8 mouse cellular contexts compared by ENCODE assay signal in genomic region chr8:107292119-107292927, GRCm38 (mm10). TPM values are rescaled to one million over a fixed set of nuclear protein-coding genes. Genes with fewer than 3 reads are reported as not detected.
DNase-seq lines count a peak whose midpoint lies in the region; ATAC-seq and TF ChIP-seq lines count a peak whose summit lies in the region.

No protein-coding gene starts in this region.

- H3K4me1 ChIP-seq in heart, embryonic 14.5 days (ENCODE audit: control insufficient read depth in 2 of 2, insufficient read depth in 2 of 2, low read length in 2 of 2) = peaks cover 0 to 15% of the 10 kb centered on the region in 2 experiments; a peak in 2 of 4 replicates
- peaks cover 0 to 1% of the 10 kb centered on the region in 2 experiments; a peak in 1 of 4 replicates for H3K4me1 ChIP-seq in ES-E14 (ENCODE audit: control insufficient read depth in 2 of 2, insufficient read depth in 2 of 2, low read length in 2 of 2, poor library complexity in 1 of 2)
- H3K4me1 ChIP-seq in erythroblast, embryonic 14.5 days (ENCODE audit: control insufficient read depth) = peaks cover 26% of the 10 kb centered on the region
- peaks cover 8% of the 10 kb centered on the region; the same call in 1 of the 2 replicates for H3K4me1 ChIP-seq in liver, embryonic 11.5 days (replicated peaks; ENCODE audit: control insufficient read depth, insufficient read depth, low read length)
- H3K4me1 ChIP-seq in stomach, embryonic 14.5 days (ENCODE audit: control insufficient read depth, insufficient read depth, low read length) = peaks cover 6% of the 10 kb centered on the region; the same call in 1 of the 2 replicates

- 0 out of 2 replicates have a peak, but pooled peaks cover 3% of the 10 kb centered on the region for H3K36me3 ChIP-seq in heart, embryonic 14.5 days (ENCODE audit: control insufficient read depth, insufficient read depth, low read length)
- H3K36me3 ChIP-seq in ES-E14 (ENCODE audit: control insufficient read depth, insufficient read depth, low read length, poor library complexity, severe bottlenecking) = no peaks in the 10 kb centered on the region; the same call in 1 of the 2 replicates
- H3K36me3 ChIP-seq in erythroblast, embryonic 14.5 days (ENCODE audit: control insufficient read depth) = no peaks in the 10 kb centered on the region
- H3K36me3 ChIP-seq in liver, embryonic 11.5 days (ENCODE audit: control insufficient read depth, insufficient read depth, low read length) = no peaks in the 10 kb centered on the region
- H3K36me3 ChIP-seq in stomach, embryonic 14.5 days (ENCODE audit: control insufficient read depth, insufficient read depth, low read length) = no peaks in the 10 kb centered on the region; the same call in 1 of the 2 replicates

- H3K9ac ChIP-seq in heart, embryonic 14.5 days (ENCODE audit: low read length) = peak overlapping the region; percentile 75
- peak overlapping the region; percentile 71 for H3K9ac ChIP-seq in ES-E14 (ENCODE audit: insufficient read depth, low read depth, low read length, poor library complexity, severe bottlenecking)
- H3K9ac ChIP-seq in liver, embryonic 11.5 days (ENCODE audit: low read depth, low read length) = peak overlapping the region; percentile 91
- H3K9ac ChIP-seq in stomach, embryonic 14.5 days (replicated peaks; ENCODE audit: low read depth, low read length) = peak overlapping the region; percentile 40; the same call in 1 of the 2 replicates

- no peak for DNase-seq in heart, postnatal 4 days
- DNase-seq in ES-E14 (ENCODE audit: low read depth, low spot score) = no peak
- no peak for DNase-seq in liver, embryonic 11.5 days (ENCODE audit: low spot score)
- no peak for DNase-seq in cerebellum, postnatal 36 days
- DNase-seq in layer of hippocampus, postnatal 36 days = no peak

- ATAC-seq in heart, embryonic 14.5 days (ENCODE audit: insufficient number of reproducible peaks, insufficient read depth, low FRiP score, low read depth) = no peak
- no peak for ATAC-seq in liver, embryonic 11.5 days (replicated peaks; ENCODE audit: low FRiP score)
- 0 out of 2 replicates have a peak, but pooled peaks have one; percentile 4 for ATAC-seq in stomach, embryonic 14.5 days (ENCODE audit: insufficient number of reproducible peaks, insufficient read depth, low FRiP score, low read depth)

- H3K4me3 ChIP-seq in heart, embryonic 14.5 days (ENCODE audit: control insufficient read depth in 1 of 2, insufficient read depth in 1 of 2, low read depth in 1 of 2, low read length in 2 of 2) = peak overlapping the region; percentile 47 to 97
- H3K4me3 ChIP-seq in ES-E14 (ENCODE audit: insufficient read depth in 1 of 2, low read depth in 1 of 2, low read length in 2 of 2, poor library complexity in 1 of 2, severe bottlenecking in 1 of 2) = peak overlapping the region; percentile 62 to 82
- H3K4me3 ChIP-seq in erythroblast, embryonic 14.5 days (replicated peaks) = peak overlapping the region; percentile 94
- peak overlapping the region; percentile 87 for H3K4me3 ChIP-seq in liver, embryonic 11.5 days (ENCODE audit: low read depth, low read length)
- H3K4me3 ChIP-seq in stomach, embryonic 14.5 days (ENCODE audit: low read depth, low read length) = peak overlapping the region; percentile 91

- 59% methylated on average over 18 of the region's 18 CpGs for WGBS in heart, embryonic 14.5 days
- 66% methylated on average over 18 of the region's 18 CpGs for WGBS in liver, embryonic 11.5 days
- 55% methylated on average over 18 of the region's 18 CpGs for WGBS in stomach, embryonic 14.5 days

- no peaks in the 10 kb centered on the region for H3K9me3 ChIP-seq in heart, embryonic 14.5 days (ENCODE audit: control insufficient read depth, low read length)
- no peaks in the 10 kb centered on the region for H3K9me3 ChIP-seq in ES-E14 (ENCODE audit: control insufficient read depth, insufficient read depth, low read depth, low read length)
- no peaks in the 10 kb centered on the region for H3K9me3 ChIP-seq in erythroblast, embryonic 14.5 days (ENCODE audit: control insufficient read depth, low read length)
- H3K9me3 ChIP-seq in liver, embryonic 11.5 days (ENCODE audit: control insufficient read depth, low read length) = no peaks in the 10 kb centered on the region
- H3K9me3 ChIP-seq in stomach, embryonic 14.5 days (ENCODE audit: control insufficient read depth, low read depth, low read length) = no peaks in the 10 kb centered on the region

- H3K27me3 ChIP-seq in heart, embryonic 14.5 days (ENCODE audit: control insufficient read depth, insufficient read depth, low read length) = no peaks in the 10 kb centered on the region
- no peaks in the 10 kb centered on the region for H3K27me3 ChIP-seq in erythroblast, embryonic 14.5 days (ENCODE audit: control insufficient read depth)
- no peaks in the 10 kb centered on the region for H3K27me3 ChIP-seq in liver, embryonic 11.5 days (replicated peaks; ENCODE audit: control insufficient read depth, insufficient read depth, low read length)
- H3K27me3 ChIP-seq in stomach, embryonic 14.5 days (ENCODE audit: control insufficient read depth, insufficient read depth, low read length) = no peaks in the 10 kb centered on the region

- H3K27ac ChIP-seq in heart, embryonic 14.5 days (replicated peaks in 1 of 2; ENCODE audit: control insufficient read depth in 1 of 2, insufficient read depth in 1 of 2, low read depth in 2 of 2, low read length in 2 of 2) = peak overlapping the region; percentile 96 to 97
- H3K27ac ChIP-seq in ES-E14 (ENCODE audit: insufficient read depth, low read depth, low read length, poor library complexity, severe bottlenecking) = peak overlapping the region; percentile 71; the same call in 1 of the 2 replicates
- H3K27ac ChIP-seq in liver, embryonic 11.5 days (ENCODE audit: low read depth, low read length) = peak overlapping the region; percentile 95
- H3K27ac ChIP-seq in stomach, embryonic 14.5 days (ENCODE audit: low read length) = peak overlapping the region; percentile 97

- H3K4me2 ChIP-seq in heart, embryonic 14.5 days (ENCODE audit: low read length) = peak overlapping the region; percentile 67
- H3K4me2 ChIP-seq in liver, embryonic 11.5 days = peak overlapping the region; percentile 85
- peak overlapping the region; percentile 41 for H3K4me2 ChIP-seq in stomach, embryonic 14.5 days (replicated peaks; ENCODE audit: low read depth, low read length)

- in situ Hi-C loops in ES-E14 (cut with MboI; ENCODE audit: low sequenced_read_pairs in 2 of 2, unreplicated experiment in 2 of 2) = no loop called here

TF ChIP-seq in ES-E14, 5 proteins besides CTCF, POLR2A, EP300 and RAD21:
- TF ChIP-seq MAFK (IDR thresholded peaks at IDR 0.05; ENCODE audit: insufficient read depth, low read depth, low read length) = peak; percentile 76
- no peak for TF ChIP-seq CHD2 (IDR thresholded peaks at IDR 0.05; ENCODE audit: low read depth, low read length)
- no peak for TF ChIP-seq HCFC1 (IDR thresholded peaks at IDR 0.05; ENCODE audit: borderline replicate concordance, insufficient read depth, low read length)
- TF ChIP-seq ZNF384 (IDR thresholded peaks at IDR 0.05; ENCODE audit: low read depth, low read length) = no peak

RNA-seq across cellular contexts. Expression of gene Nfat5, which starts 0.9 kb away (rescaled TPM):
- 14.9 and 15.6 TPM in 2 replicates for polyA plus RNA-seq in heart, embryonic 14.5 days (2014; fragmentation: Nextera tagmentation; extraction: Ambion mirVana)
- 10 to 100 TPM; 46.5 to 49.4 TPM for total RNA-seq in heart, postnatal 4 days (2021)
- 24.2 and 24.5 TPM in 2 replicates for total RNA-seq in ES-E14 (2012; rRNA removed)
- polyA plus RNA-seq in erythroblast, embryonic 14.5 days (2012) = 0.04 TPM in 2 replicates
- 6.2 and 8.2 TPM in 2 replicates for polyA plus RNA-seq in liver, embryonic 11.5 days (2014; fragmentation: Nextera tagmentation; extraction: Ambion mirVana)
- polyA plus RNA-seq in stomach, embryonic 14.5 days (2014; fragmentation: Nextera tagmentation; extraction: Ambion mirVana) = 19.0 and 20.7 TPM in 2 replicates
- 10 to 100 TPM; 59.4 to 63.2 TPM for total RNA-seq in layer of hippocampus, postnatal 36 days (2021)

Comparison
In these comparisons a context has a peak if more than half of its experiments do, and no peak if none do; other contexts are left out.
1. H3K9ac ChIP-seq: peak in every context shown above with its lines; median percentile 91 in liver, embryonic 11.5 days; 75 in heart, embryonic 14.5 days; 71 in ES-E14; 40 in stomach, embryonic 14.5 days.